Mouse (Mus musculus) embryonic fibroblast, embryonic 13.5 days (primary cell): ENCODE measurements around the gene G6pc.

Experiments used
- CTCF ChIP-seq: IDR thresholded peaks from 2 replicates; pipeline ENCODE4 v1.5.1; 2011; ENCODE audit warnings: mild to moderate bottlenecking, control low read depth, low read length, moderate library complexity, borderline replicate concordance; ENCODE audit not compliant: insufficient read depth
- POLR2A ChIP-seq: IDR thresholded peaks from 2 replicates; pipeline ENCODE4 v1.6.1; 2011; ENCODE audit warnings: low read depth, mild to moderate bottlenecking, control low read depth, low read length, moderate library complexity

GRCm38 (mm10) chr11:101351100-101351720 is 16.2 kb upstream of the G6pc start:
- no peak for TF ChIP-seq POLR2A
- no peak for TF ChIP-seq CTCF
